Mouse (Mus musculus) frontal cortex, postnatal 10 days (tissue): ENCODE results near the gene Bcat2.
"Not testable (repeated sequence)": the region's sequence is repeated elsewhere in the genome, so short reads cannot be mapped to it uniquely, and the experiment has no call there.

Source experiments
- DNase-seq, 2 experiments: peaks; one replicate each; pipeline ENCODE4 v3.0.0; 2022; ENCODE audit warnings: low spot score in 2 of 2, mixed read lengths in 1 of 2

The Bcat2 gene

DNA sequence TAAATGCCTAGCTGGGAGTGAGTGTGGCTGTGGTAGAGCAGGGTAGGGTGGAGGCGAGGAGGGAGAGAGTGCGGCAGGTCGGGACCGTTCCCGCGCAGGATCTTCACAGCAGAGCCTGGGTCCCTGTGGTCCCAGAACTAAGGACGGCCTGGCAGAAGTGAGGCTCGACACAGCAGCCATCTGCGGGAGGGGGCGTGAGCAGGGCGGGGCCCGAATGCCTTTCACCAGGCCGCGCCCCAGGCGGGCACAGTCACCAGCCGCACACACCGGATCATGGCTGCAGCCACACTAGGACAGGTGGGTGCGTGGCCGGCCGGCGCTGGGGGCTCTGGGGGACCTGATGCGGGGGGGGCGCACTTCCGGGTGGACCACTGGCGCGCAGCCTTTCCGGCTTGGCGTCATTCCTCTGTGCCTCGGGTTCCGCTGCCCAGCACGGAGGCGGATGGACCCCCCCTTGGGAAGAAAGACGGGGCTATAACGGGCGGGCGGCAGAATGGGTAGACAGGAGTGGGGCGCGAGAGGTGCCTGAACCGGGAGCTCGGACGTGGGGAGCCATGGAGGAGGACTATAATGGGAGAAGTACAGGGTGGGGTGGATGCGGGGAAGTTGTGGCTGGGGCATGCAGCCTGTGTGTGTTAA, at the start of gene Bcat2:
Gene Bcat2 (plus strand): TSS at position 51 of the 639 bp plus-strand sequence.
- DNase-seq = peak; percentile 40 to 62

GRCm38 (mm10) chr7:45520605-45521004, 49.3 kb upstream of the Bcat2 start:
- DNase-seq = no peak

- DNase-seq = peak; percentile 87 to 92
These were observed 48.2 kb upstream of the Bcat2 start for GRCm38 (mm10) chr7:45521728-45522184.

GRCm38 (mm10) chr7:45522194-45522752, 47.7 kb upstream of the Bcat2 start:
- DNase-seq = no peak

DNA sequence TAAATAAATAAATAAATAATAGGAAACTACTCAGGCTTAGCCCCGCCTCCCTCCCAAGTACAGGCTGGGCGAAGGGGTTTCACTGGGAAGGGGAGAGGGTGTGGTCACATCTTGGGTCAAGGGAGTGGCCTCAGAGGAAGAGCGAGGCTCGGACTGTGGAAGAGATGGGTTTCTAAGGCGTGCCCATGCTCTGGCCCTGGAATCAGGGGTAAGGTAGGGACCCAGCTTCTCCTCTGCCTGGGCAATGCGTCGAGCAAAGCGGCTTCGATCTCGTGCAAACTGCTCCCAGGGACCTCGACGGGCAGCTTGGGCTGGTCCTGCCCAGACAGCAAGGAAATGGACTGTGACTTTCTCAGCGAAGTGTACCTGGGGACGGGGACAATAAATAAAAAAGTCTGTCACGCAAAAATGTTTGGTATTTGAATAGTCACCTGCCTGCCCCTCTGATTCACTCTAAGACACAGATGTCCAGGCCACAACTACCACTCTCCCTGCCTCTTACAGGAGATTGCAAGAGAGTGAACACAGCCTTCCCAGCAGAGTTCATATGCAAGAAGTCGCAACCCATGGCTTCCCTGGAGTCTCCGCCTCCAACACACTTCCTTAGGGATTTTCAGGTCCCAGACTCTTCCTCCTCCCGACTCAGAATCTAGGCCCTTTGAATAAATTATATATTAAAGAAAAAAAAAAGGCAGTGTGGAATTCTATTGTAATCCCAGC, 46.8 kb upstream of the Bcat2 start:
- no peak for DNase-seq

DNA sequence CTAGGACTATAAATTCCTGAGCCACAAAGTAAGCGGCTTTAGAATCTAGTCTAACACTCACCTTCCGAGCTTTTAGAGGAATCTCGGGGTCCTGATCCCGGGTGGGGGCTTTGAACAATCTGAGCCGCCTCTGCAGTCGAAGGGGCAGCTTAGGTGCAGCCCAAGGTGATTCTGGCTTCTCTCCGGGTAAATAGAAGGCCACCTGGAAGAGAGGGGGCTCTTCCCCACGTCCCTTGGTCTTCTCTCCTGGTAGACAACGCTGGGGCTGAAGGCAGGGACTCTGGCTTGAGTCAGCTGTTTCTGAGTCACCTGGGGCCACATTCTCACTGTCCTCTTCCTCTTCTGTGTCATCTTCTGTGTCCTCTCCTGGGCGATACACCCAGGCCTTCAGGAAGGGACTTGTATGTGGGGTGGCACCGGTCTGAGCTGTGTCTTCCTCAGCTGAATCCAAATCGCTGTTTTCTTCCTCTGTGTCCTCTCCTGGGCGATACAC, 46.2 kb upstream of the Bcat2 start:
- DNase-seq = no peak

DNA sequence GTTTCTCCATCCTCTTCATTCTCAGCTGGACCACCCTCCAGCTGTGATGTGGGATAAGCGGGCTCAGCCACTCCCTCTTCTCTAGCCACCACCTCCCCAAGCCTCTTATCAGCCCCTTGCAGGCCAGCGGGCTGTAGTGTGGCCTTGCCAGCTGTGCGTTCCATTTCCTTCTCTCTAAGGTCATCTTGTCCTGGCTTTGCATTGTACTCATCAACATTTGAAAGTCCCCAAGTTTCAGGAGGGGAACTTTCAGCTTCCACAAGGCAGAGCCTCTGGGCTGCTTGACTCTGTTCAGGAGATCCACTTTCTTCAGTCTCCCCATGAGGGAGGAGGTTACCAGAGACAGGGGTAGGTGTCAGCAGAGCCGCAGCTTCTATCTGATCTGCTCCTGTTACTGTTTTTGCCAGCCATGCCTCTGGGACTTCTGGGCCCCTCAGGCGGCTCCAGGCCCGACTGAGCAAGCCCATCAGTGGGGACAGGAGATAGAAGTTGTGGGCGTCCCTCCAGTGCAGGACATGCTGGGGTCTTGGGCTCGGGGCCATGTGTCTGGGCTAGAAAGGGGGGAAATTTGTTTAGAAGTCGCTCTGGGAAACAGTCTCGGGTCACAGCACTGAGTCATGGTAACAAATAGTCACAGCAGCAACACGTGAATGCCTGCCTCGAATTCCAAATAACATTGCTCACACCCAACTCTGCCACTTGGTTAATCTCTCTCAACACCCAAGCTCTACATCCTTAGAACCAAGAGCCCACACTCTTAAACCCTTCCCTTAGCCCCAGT, 44.9 kb upstream of the Bcat2 start:
- DNase-seq = no peak

GRCm38 (mm10) chr7:45525809-45526473, 44.0 kb upstream of the Bcat2 start, which contains the start of the genes Ppp1r15a and Plekha4:
Ppp1r15a (minus strand) TSS chr7:45526268.
Plekha4 (plus strand) TSS chr7:45526330.
- DNase-seq = peak; percentile 87 to 94

- no peak for DNase-seq
These were observed 43.4 kb upstream of the Bcat2 start for GRCm38 (mm10) chr7:45526474-45527120.

DNA sequence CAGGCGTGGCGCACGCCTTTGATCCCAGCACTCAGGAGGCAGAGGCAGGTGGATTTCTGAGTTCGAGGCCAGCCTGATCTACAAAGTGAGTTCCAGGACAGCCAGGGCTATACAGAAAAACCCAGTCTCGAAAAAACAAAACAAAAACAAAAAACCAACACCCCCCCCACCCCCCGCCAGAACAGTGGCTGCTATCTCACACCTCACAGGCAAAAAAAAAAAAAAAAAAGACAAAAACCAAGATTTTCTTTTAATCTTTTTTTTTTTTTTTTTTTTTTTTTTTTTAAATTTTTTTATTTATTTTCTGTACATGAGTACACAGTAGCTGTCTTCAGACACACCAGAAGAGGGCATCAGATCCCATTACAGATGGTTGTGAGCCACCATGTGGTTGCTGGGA, 42.8 kb upstream of the Bcat2 start:
- not testable (repeated sequence) for DNase-seq

- no peak for DNase-seq
These were observed 40.5 kb upstream of the Bcat2 start for GRCm38 (mm10) chr7:45529461-45529860.

- DNase-seq = no peak
These were observed 39.3 kb upstream of the Bcat2 start for GRCm38 (mm10) chr7:45530643-45531042.

GRCm38 (mm10) chr7:45535676-45536075, 34.3 kb upstream of the Bcat2 start:
- no peak for DNase-seq

- no peak for DNase-seq
These were observed 32.4 kb upstream of the Bcat2 start for GRCm38 (mm10) chr7:45537602-45538001.

GRCm38 (mm10) chr7:45538163-45539041, 31.6 kb upstream of the Bcat2 start:
- peak in 1 of 2 experiments; percentile 38 for DNase-seq

DNA sequence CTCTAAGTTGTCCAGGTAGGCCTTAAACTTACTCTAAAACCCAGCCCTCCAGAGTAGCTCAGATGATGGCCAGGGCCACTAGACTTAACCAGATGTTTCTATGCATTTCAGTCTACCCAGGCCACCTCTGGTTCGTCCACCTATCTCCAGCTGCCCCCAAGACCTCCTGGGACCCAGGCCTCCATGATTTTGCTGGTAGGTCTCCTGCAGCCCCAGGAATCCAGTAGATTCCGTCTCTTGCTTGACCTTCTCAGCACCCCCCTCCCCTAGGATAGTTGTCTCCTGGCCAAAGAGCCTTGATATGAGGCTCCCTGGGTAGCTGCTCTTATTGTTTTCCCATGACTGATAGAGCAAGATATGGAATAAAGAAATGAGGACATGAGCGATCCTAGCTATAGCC, 30.9 kb upstream of the Bcat2 start:
- DNase-seq = no peak

DNA sequence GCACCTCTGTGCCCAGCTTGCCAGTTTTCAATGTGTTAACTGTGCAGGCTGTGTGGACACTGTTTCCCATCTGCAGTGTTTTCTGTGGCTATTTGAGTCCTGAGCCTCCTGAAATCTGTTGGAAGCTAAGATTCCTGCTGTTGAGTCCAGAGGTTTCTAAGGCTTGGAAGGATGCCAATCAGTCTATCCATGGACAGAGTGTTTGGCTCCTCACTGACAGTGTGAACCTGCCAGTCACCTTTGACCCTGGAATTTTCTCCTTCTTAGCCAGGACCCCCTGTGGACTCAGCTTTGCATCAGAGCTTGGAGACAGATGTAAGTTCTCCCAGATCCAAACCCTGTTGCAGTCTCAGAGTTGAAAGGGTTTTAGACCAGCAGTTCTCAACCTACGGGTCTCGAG, 29.7 kb upstream of the Bcat2 start:
- no peak for DNase-seq

- no peak for DNase-seq
These were observed 25.4 kb upstream of the Bcat2 start for GRCm38 (mm10) chr7:45544525-45544924.

DNA sequence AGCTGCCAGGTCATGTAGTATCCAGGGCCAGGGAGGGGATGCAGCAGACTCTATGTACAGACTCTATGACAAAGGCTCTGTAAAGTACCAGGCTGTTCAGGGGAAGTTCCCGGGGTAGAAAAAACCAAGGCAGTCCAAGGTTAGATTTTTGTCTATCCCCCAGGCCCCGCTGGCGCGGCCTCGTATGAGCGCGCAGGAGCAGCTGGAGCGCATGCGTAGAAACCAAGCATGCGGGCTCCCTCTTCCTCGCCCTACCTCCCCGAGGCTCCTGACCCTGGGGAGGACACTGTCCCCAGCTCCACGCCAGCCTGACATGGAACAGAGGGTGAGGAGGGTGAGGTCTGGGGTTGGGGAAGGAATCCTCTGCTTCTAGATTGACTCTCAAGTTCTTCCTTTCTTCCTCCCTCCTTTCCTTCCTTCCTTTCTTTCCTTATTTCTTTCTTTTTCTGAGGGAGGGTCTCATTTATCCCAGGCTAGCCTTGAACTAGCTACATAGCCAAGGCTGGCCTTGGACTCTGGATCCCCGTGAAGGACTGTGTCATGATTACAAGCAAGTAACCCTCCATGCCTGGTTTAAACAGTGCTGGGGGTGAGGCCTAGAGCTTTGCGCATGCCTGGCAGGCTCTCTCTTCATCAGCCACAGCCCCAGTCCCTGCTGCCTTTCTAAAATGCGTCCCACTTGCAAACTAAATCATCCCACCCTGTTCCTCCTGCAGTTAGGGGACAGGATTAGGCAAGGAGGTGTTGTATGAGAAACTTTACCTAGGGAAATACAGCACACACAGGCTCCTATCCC, 20.1 kb upstream of the Bcat2 start:
- DNase-seq = no peak
